Mouse (Mus musculus) yolk sac, embryonic 10.5 days (tissue): ENCODE measurements at regions not wholly inside any gene's neighbourhood (a gene's known extent, or its start where the extent isn't known, plus 50 kb on each side); places are given as distances from the start of the nearest gene placed in this dataset.
A peak's percentile ranks its signal among the peaks of the same experiment; 100 is the strongest.
"Not testable (repeated sequence)": the region's sequence is repeated elsewhere in the genome, so short reads cannot be mapped to it uniquely, and the experiment has no call there.

Experiments used
- DNase-seq: peaks from one replicate; pipeline ENCODE4 v3.0.0-alpha.2; 2017; ENCODE audit warnings: low spot score

DNA sequence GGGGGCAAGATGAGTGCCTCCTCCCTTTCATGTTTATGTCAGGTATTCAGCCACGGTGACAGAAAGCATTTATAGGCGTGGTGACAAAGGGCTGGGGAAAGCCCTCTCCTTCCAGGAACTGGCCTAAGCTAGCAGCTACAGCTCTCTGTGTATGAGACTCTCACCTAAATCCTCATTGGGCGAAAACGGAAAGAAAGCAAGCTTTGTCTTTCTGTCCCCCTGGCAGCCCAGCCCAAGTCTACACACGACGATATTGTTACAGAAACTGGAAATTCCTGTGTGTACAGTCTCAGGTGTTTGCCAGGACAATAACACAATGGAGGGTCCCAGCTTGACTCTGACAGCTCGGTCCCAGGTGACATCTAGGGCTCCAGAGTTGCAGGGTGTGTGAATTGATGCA is 60.0 kb downstream of the Dact2 start:
- no peak for DNase-seq

DNA sequence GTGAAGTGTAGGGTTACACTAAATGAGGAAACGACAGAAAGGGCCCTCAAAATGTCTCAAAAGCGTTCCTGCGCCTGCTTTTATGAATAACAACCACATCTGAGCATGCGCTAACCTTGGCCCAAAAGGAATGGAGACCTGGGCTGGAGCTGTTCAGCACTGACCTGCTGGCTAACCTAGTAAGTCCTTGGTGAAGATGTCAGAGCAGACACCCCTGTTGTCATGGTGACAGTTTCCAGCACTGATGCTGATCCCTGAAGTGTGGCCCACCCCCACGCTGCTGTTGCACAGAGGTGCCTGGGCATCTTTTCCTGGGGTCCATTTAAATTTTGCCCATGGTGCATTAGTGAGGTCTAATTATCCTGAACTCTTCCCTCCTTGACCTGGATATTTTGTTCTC is 62.4 kb downstream of the Dact2 start:
- DNase-seq = no peak

DNA sequence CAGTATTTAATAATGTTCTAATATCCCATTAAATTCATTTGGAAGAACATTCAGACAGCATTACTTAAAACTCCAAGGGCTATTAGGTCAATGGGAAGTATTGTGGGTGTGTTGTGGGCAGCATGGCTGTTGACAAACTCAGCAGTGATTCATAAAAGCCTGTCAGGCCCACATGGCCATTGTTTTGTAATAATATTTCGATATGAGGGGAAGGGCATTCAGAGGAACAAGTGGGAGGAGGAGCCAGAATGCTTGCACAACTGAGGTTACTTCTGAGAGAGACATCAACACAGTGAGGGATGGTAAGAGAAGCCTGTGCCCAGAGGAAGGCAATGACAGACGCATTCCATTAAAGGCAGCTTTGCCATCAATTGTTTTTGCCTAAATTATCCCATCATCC is 63.8 kb downstream of the Dact2 start:
- no peak for DNase-seq

DNA sequence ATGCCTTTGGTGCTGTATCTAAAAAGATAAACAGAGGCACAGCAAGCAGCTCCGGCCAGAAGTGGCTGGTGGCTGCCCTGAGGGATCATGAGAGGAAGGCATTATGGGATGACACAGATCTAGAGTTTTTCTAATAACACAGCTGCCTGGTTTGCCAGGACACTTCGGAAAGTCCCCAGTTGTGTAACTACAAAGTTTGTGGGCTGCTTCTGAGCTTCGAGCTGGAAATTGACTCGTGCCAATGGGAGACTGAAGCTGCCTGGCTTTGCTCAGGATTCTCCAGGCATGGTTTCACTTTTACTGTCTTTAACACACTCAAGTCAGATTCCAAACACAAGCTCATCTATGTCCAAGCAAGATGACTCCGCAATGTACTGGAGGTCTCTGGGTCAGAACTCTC is 65.2 kb downstream of the Dact2 start:
- DNase-seq = no peak

DNA sequence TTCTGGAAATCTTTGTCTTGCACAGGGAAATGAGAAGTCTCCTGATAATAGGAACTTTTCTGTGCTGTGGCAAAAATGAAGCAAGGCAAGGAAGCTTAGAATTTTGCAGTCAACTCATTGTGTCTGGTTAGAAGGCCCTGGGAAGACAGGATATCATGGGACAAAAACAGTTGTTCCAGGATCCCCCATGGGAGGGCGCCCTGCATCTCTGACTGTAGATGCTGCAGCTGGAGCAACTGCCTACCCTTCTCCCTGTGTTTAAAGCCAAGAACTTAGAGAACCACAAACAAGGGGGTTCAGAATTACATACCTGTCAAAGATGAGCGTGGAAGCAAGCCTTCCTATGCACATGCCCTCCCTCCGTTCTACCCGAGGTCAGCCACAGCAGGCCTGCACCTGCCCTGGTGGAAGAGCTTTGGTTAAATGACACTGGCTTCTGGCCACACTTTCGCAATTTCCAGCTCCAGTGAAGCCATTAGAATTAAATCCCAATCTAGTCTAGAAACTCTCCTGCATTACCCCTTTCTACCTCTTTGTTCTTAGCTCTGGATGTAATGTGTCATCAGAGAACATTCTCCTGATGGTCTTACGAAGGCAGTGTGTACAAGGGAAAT is 67.3 kb downstream of the Dact2 start:
- DNase-seq = peak; percentile 44

DNA sequence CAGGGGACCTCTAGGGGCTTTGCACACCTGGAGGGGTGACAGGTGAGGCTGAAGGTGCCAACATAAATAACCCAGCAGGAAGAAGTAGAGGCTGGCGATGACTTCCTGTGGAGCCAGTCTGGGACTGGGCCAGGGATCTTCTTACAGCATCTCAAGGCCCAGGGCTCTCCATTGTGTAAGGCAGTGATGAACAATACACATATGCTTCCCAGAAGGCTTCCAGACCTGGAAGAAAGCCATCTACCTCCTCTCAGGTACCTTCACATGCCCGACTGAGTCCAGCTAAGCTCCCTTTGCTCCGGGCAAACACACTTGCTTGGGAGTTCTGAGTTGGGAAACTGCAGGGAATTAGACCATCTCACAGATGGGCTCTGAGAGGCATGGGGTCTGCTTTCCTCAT is 69.5 kb downstream of the Dact2 start:
- no peak for DNase-seq

DNA sequence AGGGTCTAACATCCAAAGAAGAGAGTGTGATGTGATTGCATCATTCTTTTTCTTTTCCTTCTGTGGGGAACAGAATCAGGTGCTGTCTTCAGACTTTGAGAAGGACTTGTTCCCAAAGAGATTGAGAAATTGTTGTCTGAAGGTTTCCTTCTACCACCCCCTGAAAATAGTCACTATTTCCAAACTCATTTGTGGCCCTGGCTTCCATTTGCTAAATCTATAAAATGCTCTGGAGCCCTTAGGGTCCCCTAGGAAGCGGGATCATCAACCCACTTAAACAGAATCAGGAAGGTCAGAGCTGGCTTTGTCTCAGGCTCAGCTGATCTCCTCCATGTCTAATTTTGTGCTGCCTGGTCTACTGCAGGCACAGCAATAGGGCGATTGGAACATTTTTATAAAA is 70.1 kb downstream of the Dact2 start:
- DNase-seq = no peak

DNA sequence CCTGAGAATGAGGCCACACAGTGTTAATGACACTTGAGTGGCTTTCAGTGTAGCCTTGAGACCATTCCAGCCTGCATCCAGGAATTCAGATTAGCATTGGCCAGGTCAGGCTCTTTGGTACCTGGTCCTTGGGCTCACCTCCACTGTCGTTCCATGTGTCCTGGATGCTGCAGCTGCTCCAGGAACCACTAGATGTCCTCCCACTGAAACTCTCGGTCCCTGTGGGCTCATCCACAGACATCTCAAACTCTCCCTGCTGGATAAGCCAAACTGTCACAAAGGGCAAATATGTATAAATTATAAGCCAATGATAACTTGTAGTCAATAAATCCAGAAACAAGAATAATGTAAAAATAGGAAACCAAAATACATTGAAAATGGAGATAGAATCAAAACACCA is 67.7 kb upstream of the Gm7358 start:
- not testable (repeated sequence) for DNase-seq

DNA sequence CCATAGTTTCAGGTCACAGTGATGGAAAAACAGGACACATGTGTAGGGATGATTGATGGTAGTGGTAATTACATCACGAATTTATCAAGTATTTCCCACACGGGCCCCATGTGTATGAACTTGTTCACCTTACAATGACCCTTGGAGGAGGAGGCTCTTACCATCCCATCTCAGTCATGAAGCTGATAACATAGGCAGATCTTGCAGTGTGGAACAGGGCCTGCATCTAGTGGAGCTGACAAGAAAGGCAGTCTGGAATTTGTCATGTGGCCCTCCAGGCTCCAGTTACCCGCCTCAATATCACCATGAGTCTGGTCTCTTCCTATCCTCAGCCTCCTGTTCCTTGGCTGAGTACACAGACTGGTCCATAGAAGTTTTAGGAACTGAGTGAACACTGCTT is 59.5 kb upstream of the Gm7358 start:
- no peak for DNase-seq

DNA sequence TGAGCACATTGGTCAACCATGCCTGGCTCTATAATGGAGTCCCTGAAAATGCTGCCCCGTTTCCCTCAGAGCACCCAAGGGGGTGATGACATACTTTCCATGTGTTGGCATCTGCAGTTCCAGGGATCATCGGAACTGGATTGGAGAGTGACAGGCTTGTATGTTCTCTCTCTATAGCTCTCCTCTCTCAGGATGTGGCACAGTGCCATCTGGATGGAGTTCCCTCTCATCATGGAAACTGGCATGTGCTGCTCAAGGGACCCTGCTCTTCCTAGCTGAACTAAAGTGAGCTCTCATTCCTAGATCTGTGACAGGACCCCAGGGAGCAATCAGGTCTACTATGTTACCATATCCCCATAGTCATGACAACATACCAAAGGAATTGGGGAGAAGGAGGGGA is 56.9 kb upstream of the Gm7358 start:
- no peak for DNase-seq

DNA sequence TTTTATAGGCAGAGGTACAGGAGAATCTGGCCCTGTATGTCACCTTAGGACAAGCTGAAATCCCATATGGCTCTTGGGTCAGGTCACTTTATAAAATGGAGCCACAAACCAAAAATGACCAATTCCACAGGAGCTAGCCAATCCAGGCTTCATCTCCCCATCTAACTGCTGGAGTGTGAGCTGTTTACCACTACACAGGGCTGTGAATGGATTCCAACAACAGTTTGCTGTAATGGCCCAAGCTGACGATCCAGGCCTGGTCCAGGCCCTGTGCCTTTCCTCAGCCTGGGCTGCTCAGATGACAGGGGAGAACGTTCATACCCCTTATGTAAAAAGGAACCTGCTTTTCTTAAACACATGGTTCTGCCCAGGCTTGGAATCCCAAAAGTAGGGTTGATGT is 55.5 kb upstream of the Gm7358 start:
- DNase-seq = no peak

DNA sequence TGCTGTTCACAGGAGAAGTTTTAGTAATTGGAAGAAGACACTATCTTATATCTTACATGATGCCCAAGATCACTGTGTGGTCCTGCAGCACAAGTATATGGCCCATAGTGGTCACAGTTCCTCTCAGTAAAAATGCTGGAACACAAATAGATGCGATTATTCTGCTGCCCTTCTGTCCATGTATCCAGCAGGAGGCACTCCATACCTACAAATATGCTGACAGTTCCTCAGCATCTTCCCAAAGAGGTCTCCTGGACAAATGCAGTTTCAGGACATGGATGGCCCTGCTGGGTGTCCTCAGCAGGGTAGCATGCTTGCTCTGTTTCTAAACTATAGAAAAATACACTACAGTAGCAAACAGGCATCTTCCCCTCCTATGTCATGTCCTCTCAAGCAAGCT is 52.4 kb upstream of the Gm7358 start:
- DNase-seq = not testable (repeated sequence)
